Mouse (Mus musculus): ENCODE results near the gene Dusp5.
"Not testable (repeated sequence)": the region's sequence is repeated elsewhere in the genome, so short reads cannot be mapped to it uniquely, and the experiment has no call there.

Dusp5 gene

DNA sequence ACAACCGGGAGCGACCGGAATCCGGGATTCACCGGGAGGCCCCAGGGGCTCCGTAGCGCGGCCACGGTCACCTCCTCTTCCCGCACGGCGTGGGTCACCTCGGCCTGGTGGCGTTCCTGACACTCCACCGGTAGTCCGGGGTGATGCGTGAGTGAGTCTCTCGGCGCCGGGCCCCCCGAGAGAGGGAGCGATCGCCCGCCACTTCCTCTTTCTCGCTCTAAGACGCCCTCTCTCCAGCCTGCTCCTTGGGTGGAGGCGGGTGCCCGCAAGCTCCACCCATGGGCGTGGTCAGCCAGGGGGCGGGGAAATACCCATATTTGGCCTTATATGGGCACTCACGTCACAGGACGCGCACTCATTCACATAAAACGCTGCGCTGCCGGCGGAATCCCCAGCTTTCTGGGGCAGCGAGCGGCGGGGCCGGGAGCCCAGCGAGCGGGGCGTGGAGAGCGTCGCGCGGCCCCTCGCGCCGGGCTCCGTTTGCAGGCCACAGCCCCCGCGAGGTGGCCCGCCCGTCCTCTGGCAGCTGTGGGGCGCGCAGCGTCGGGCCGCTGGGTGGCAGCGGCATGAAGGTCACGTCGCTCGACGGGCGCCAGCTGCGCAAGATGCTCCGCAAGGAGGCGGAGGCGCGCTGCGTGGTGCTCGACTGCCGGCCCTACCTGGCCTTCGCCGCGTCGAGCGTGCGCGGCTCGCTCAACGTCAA is at the start of gene Dusp5:
Dusp5 (plus strand) TSS at position 358 of the 703 bp plus-strand sequence.
- peak; percentile 99 for DNase-seq (ENCODE audit: low spot score)

DNA sequence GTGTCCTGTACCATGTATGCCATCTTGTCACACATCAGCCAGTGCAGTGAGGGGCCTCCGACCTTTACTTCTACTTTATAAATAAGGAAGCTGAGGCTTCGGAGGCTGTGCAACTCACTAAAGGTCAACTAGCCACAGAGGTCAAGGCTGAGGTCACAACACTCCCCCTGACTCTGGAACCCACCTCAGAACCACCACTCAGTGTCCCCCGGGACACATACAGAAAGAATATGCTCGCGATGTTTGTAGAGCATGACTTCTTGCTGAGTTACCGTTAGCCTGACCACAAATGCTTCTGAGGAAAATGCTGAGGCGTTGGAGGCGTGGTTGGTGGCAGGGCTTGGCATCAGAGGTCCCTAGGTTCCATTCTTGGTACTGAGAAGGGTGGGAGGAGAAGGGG is 49.3 kb upstream of the Dusp5 start:
- DNase-seq (ENCODE audit: low spot score): no peak

DNA sequence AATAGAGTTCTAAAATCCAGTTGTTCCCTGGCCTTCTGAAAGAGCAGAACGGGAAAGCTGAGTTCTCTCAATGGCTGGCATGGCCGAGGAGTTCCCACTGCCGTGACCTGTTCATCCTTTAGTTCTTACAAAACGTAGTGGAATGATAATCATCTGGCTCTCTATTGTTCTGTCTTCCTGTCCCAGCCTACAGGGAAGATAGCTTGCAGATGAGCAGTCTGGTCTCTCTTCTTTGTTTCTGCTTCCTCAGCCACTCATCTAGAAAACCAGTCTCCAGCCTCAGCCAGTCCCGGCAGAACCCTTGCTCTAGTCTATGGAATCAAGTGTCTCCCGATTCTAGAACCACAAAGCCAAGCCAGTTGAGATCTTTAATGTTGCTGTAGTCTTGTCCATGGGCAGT is 46.8 kb upstream of the Dusp5 start:
- DNase-seq (ENCODE audit: low spot score): no peak

DNA sequence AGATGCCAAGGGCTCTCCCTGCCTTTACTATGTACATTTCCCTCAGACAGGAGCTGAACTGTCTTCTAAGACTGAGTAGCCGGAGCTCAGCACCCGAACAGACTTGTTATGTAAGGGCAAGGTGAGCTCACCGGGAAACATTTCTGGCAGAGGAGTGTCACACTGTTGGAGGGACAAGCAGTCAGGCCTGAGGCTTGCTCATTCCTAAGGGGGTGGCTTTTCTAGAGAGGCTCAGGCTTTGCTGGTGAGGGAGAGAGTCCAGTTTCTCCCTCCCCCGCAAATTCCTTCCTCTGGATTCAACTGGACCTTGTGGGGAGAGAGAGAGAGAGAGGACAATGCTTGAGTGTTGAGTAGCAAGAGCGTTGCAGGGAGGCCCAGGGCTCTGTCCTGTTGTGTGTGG is 46.4 kb upstream of the Dusp5 start:
- no peak for DNase-seq (ENCODE audit: low spot score)

DNA sequence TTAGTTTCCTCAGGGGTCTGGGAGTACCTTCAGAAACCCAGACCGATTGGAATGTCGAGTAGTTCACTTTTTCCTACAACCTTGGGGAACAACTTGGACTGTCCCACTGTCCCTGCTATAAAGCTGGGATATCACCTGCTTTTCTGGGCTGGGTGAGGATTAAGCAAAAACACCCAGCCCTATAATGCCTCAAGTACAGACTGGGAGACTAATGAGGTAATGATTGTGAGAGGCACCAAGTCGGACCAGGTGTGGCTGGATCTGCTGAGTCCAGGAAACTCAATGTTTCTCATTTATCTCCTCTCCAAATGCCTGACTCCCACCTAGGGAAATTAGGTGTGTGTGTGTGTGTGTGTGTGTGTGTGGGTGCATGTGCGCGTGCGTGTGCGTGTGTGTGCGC is 44.9 kb upstream of the Dusp5 start:
- DNase-seq (ENCODE audit: low spot score): no peak

DNA sequence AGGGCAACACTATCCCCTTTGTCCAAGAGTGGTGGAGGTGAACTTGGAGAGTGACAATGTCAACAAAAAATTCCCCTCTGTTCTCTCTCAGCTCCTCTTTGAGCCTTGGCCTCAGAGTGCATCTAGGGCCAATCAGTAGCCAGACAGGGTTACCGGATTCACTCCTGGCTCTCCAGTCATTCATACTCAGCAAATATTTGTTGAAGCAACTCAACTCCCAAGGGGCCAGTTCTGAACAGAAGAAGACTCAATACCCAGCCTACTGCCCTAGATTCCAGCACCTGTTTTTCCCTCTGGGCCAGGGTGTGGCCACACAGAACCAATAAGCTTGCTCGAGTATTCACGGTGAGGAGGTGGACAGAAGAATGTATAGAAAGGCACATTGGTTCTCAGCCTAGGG is 44.0 kb upstream of the Dusp5 start:
- no peak for DNase-seq (ENCODE audit: low spot score)

DNA sequence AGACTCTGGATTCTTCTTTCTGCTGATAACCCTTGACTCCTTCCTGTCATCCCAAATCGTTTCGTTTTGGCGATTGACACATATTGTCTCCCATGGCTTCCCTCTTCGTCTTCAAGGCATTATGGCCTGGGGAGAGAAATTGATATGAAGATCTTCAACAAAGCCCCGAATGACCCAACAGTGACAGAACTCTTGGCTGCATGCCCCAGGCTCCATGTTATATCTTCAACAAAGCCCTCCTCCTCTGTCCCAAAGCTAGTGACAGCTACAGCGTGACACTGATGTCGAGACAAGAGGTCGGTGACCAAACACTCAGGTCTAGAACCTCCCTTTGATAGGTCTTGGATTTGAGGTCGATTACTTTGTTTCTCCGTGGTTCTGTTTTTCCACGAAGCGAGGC is 39.7 kb upstream of the Dusp5 start:
- DNase-seq (ENCODE audit: low spot score): no peak

DNA sequence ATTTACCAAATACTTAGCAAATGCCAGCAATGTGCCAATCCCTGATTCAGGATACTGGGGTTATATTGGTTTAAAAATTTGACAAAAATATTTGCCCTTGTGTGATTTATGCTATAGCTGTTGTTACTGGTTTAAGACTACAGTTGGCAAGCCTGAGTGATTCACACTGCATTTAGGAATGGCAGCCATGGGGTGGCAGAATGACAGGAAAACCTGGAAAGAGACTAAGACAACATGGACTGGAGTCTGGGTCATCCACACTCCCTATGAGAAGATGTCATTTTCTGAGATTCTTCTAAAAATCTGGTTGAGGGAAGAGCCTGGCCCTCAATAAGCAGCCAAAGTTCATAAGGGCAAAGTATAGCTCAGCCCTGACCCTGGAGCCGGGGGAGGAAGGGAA is 39.0 kb upstream of the Dusp5 start:
- no peak for DNase-seq (ENCODE audit: low spot score)

DNA sequence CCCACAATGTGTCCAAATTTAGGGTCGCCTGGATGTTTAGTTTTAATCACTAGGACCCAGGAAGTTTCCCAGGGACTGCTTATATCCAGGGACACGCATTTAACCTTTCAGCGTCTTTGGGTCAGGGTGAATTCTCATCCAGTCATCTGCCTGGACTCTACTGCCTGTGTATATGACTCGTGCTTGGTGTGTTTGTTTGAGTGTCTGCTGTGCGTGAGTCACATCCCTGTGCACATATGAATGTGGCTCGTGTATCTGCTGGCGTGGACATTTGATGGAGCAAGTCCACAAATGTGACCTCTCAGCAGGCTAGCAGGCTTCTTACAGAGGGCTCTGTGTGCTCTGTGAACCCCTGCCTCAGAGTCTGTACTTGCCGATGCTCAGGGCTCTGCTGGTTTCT is 38.0 kb upstream of the Dusp5 start:
- DNase-seq (ENCODE audit: low spot score): no peak

DNA sequence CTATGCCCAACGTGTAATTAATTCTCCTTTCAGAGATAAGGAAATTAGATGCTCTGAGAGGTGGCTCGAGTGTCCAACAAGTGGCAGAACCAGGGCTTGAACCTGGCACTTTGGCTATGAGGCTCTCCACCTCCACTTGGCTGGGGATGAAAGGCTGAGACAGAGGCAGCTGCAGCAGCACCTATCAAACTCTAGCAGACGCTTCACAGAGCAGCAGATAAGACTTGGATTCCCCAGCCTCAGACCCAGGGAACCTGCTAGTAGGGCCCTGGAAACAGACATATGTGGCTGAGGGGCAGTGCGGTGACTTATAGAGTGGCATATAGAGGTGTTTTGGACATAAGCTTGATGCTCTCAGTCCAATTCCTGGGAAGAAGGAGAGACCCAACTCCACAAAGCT is 36.4 kb upstream of the Dusp5 start:
- no peak for DNase-seq (ENCODE audit: low spot score)

DNA sequence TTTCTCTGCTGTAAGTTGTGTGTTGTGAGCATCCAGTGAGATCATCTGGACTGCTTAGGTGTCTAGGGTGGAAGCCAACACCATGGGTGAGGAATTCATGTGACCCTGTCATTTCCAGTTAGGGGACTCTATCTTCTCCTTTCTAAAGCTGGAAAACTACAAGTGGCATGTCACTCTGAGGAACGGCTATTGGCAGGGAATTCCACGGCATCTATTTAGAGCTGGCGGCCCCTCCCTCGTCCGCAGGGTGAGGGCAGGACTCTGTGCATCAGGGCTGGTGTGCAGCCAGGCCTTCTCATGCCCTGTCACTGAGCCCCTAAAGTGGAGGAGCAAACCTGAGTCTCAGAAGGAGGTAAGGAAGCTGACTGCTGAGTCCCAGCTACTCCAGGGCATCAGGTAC is 35.0 kb upstream of the Dusp5 start:
- DNase-seq (ENCODE audit: low spot score): no peak

DNA sequence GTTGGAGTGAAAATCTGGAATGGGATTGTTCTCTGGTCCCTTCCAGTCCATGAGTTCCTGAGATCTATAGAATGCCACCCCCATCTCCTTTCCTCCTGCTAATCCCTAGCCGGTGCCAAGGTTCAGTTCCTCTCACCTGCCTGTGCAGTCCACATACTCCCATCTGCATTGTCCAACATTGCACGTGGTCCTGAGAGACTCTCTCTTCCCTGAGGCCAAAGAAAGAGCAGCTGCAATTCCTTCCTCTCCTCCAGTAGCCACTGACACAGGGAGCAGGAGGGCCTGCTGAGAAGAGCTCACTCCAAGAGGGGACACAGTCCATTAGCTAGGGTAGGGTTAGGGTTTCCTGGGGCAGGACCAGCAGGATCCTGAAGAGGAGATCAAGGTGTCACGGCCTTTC is 31.0 kb upstream of the Dusp5 start:
- DNase-seq (ENCODE audit: low spot score): no peak

DNA sequence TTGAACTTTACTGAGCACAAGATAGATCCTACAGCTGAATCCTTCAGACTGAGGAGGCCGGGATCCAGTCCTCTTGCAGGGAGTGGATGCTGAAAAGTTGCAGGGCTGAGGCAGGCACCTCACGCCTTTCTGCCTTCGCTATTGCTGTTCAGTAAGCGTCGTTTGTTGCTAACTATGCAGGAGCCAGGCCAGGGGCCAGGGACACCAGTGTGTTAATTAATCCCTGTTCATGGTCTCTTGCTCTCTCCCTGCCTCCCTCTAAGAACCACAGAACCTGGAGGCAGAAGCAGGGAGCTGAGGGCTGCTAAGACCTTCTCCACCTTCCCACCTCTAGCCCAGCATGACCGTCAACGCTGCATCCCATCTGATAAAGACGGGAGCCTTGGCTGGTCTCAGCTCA is 29.9 kb upstream of the Dusp5 start:
- DNase-seq (ENCODE audit: low spot score): no peak

DNA sequence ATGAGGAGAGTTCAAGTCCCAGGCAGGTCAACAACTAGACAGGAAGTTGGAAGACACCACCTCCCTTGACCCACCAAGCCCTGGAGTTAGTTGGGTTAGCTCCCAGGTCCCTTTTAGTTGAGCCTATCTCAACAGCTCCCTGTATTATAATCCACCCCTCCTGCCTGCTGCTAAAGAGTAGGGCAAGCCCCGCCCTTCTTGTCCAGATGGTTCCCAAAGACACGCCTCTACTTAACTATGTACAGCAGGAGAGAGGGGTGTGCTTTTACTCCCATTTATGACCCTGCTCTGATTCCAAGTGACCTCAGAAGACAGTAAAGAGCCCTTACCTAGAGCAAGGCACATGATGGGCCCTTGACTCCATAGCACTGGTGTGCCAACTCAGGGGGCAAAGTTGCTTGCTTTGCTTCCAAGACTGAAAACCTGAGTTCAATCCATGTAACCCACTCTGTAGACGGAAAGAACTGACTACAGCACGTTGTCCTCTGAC is 29.4 kb upstream of the Dusp5 start:
- no peak for DNase-seq (ENCODE audit: low spot score)

DNA sequence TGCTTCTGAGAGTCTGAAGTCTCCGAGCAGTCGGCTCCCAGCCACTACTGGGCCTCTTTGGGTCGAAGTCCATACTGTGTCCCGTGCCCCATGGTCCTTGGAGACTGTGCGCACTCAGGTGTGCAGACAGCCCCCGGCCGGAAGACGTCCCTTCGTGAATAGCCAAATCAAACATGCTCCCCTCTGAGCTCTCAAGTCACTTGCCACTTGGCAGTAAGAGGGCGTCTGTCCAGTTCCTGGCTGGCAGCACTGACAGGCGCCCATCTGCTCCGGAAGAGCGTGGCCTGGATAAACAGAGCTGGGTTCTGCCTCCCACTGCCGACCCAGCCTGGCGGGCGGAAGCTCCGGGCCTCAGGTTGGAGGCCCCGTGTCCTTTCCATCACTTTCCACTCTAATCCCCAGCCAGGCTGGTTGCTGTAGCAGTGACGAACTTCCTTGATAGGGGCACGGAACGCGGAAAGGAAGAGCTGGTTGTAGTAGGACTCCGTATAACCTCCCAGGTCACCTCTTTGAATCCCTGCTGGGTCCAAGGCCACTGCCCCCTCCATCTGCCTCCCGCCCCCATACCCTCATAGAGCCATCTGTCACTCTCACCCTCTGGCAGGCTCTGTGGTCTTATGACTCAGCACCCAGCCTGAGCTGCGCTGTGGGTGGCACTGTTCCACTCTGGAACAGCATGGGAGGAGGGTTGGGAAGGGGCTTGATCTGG is 28.5 kb upstream of the Dusp5 start:
- no peak for DNase-seq (ENCODE audit: low spot score)

DNA sequence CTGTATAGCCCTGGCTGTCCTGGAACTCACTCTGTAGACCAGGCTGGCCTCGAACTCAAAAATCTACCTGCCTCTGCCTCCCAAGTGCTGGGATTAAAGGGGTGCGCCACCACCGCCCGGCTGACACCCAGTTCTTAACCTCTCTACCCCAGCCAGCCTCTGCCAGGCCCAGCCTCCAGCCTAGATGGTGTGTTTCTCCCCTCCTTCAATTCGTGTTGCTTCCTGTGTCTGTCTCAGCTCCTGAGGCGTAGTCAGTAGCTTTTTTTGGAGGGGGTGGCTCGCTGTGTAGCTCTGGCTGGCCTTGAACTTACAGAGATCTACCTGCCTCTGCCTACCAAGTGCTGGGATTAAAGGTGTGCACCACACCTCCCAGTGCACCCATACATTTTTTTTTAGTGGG is 27.7 kb upstream of the Dusp5 start:
- DNase-seq (ENCODE audit: low spot score): not testable (repeated sequence)

DNA sequence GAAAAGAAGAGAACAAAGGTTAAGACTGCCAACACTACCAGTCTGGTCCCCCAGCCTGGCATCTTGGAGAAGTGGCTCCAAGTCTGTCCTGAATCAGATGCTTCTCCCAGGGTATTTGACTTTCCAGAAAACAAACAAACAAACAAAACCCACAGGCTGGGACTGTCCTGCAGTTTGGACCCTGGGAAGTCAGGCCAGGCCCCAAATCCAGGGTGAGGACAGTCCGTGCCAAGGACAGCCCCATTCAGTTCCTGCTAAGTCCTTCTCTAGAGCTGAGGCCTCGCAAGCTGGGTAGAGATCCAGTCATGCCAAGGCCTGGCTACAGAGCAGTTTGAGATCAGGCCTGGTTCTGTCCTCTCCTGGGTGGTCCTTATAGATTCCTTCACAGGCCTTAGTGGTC is 27.1 kb upstream of the Dusp5 start:
- DNase-seq (ENCODE audit: low spot score): no peak

DNA sequence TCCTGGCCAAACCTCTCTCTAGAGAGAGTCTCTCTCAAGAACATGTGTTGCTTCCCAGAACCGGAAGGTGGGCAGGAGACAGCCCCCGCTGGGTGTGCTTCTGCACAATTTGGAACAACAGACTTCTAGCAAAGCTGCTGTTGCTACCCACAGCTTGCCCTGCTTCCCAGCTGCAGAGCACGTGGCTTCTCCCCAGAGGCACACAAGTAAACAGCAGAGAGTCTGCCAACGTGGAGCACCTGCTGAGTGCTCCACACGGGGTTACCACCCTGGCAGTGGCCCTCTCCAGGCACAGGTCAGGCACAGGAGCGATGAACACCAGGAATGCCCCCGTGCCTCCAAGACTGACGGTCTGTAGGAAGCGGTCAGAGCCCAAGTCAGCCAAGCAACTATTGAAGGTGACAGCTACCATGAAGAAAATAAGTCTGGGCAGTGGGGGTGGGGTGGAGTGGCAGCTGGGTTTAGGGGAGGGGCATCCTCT is 26.0 kb upstream of the Dusp5 start:
- no peak for DNase-seq (ENCODE audit: low spot score)

DNA sequence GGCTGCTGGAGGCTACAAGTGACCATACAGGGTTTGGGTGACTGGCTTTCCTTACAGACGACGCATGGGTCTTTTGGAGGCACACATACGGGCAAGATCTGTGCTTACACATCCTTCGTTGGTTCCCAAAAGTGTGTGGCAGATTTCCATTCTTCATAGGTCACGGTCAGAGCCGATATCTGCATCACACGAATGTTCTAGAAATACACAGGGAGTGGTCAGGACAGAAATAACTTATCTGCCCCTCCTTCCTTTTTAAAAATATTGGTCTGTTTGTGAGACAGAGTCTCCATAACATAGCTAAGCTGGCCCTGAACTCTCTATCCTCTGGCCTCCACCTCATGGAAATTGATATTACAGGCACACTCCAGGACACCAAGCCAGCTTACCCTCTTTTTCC is 24.7 kb upstream of the Dusp5 start:
- DNase-seq (ENCODE audit: low spot score): no peak

DNA sequence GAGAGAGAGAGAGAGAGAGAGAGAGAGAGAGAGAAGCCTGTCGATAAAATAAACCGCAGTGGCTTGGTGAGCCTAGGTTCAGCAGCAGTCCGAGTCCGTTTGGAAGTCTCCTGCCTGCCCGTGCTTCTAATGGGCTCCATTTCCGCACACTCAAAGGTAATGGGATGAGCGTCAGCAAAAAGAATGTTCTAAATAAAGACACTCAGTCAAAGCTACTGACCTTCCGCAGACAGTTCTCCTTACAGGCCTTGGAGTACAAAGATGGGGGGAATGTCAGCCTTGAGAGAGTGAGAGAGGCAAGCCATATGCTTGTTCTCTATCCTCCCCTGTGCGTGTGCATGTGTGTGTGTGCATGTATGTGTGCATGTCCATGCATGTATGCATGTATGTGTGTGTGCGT is 23.2 kb upstream of the Dusp5 start:
- no peak for DNase-seq (ENCODE audit: low spot score)

DNA sequence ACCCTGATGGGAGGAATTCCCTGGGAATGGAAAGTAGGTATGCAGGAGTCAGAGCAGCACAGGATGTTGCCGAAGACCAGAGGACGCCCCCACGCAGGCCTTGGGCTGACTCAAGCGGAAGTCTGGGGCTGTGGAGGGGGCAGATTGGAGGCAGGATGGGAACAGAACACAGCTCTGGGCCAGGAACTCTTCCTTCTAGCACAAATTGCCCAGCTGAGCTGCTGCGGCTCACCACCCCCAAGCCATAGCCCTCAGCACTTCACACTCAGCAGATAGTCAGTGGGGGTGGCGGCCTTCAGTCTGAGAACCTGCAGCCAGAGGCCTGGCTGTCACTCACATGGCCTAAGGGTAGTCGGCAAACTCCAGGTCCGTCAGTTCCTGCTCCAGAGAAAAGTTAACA is 21.4 kb upstream of the Dusp5 start:
- no peak for DNase-seq (ENCODE audit: low spot score)

DNA sequence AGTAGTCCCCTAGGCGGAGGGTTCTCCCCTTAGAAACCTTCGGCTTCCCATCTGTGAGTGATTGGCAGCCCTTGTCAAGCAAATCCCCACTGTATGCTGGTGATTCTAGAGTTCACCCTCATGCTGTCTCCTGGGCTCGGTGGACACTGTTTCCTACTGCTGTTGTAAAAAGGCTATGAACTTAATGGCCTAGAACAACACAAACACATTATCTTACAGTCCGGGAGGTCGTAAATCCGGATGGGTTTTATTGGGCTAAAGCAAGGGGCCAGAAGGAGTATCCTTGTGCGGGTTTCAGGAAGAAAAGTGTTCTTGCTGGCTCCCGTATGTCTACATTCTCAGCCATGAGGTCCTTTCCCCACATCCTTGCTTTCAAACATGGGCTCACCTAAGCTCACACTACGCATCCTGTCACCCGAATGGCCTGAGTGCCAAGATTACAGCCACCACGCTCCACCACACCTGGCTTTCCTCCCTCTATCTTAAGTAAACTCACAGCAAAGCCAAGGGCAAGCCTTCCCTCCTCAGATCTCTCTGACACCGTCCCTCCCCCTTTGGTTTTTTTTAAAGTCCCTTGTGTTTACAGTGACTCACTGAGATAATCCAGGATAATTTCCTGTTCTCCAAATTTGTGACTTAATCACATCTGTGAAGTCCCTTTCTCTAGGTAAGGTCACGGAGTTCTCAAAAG is 17.5 kb upstream of the Dusp5 start:
- no peak for DNase-seq (ENCODE audit: low spot score)

All from ovary, postnatal 36 days (tissue).